Comparison of ENCODE assay signal across 8 mouse cellular contexts in genomic region chr9:41580611-41581041, GRCm38 (mm10).
DNase-seq lines count a peak whose midpoint lies in the region; ATAC-seq and TF ChIP-seq lines count a peak whose summit lies in the region.

No protein-coding gene starts in this region.

- ATAC-seq in heart, embryonic 13.5 days (ENCODE audit: extremely low read depth, insufficient number of reproducible peaks, low FRiP score, low TSS enrichment), result no peak

- no peak for TF ChIP-seq CTCF in lung, adult 2 months (IDR thresholded peaks at IDR 0.05; ENCODE audit: insufficient read depth, low read length)

- peak overlapping the region; percentile 75 for H3K4me2 ChIP-seq in heart, embryonic 13.5 days

- H3K4me1 ChIP-seq in forebrain, embryonic 10.5 days, result peaks cover 79% of the 10 kb centered on the region
- peaks cover 46% of the 10 kb centered on the region for H3K4me1 ChIP-seq in heart, embryonic 13.5 days
- H3K4me1 ChIP-seq in lung, adult 2 months (ENCODE audit: control insufficient read depth, insufficient read depth, low read length), result no peaks in the 10 kb centered on the region

- peak overlapping the region; percentile 93 for H3K9ac ChIP-seq in heart, embryonic 13.5 days

- DNase-seq in urinary bladder, adult 18-20 months (ENCODE audit: low spot score in 2 of 2), result peak; percentile 15 to 45
- DNase-seq in urinary bladder, postnatal 10 days (ENCODE audit: low spot score), result no peak
- DNase-seq in forebrain, embryonic 10.5 days (ENCODE audit: extremely low spot score, low spot score), result peak; percentile 68
- DNase-seq in layer of hippocampus, adult 8-10 months (ENCODE audit: low spot score in 2 of 2), result peak; percentile 75 to 78
- peak; percentile 23 for DNase-seq in lung, adult 2 months
- DNase-seq in retina, embryonic 14.5 days (ENCODE audit: low spot score), result peak; percentile 58
- no peak for DNase-seq in c-Kit-positive CD71-positive TER-119-positive erythroid progenitor cells, embryonic 14.5 days (ENCODE audit: low spot score)

- peaks cover 2% of the 10 kb centered on the region for H3K36me3 ChIP-seq in forebrain, embryonic 10.5 days (replicated peaks)
- H3K36me3 ChIP-seq in heart, embryonic 13.5 days, result peaks cover under 1% of the 10 kb centered on the region

- no peaks in the 10 kb centered on the region for H3K27me3 ChIP-seq in forebrain, embryonic 10.5 days (ENCODE audit: poor library complexity, severe bottlenecking)
- no peaks in the 10 kb centered on the region for H3K27me3 ChIP-seq in heart, embryonic 13.5 days (replicated peaks)

- no peaks in the 10 kb centered on the region for H3K9me3 ChIP-seq in forebrain, embryonic 10.5 days
- H3K9me3 ChIP-seq in heart, embryonic 13.5 days, result no peaks in the 10 kb centered on the region

- TF ChIP-seq POLR2A in lung, adult 2 months (IDR thresholded peaks at IDR 0.05; ENCODE audit: borderline replicate concordance, extremely low read depth, low read depth, low read length), result 0 out of 2 replicates have a peak, but pooled peaks have one; percentile 24

- peak overlapping the region; percentile 60 for H3K4me3 ChIP-seq in forebrain, embryonic 10.5 days
- peak overlapping the region; percentile 78 for H3K4me3 ChIP-seq in heart, embryonic 13.5 days
- H3K4me3 ChIP-seq in lung, adult 2 months (replicated peaks; ENCODE audit: extremely low read depth, low read depth, low read length), result peak overlapping the region; percentile 52

- 1% methylated on average over 13 of the region's 13 CpGs for whole genome bisulfite sequencing in forebrain, embryonic 10.5 days
- 0% methylated on average over 13 of the region's 13 CpGs for WGBS in heart, embryonic 13.5 days
- 4% methylated on average over 13 of the region's 13 CpGs for WGBS in lung, adult 2 months

- peak overlapping the region; percentile 89 for H3K27ac ChIP-seq in forebrain, embryonic 10.5 days
- H3K27ac ChIP-seq in heart, embryonic 13.5 days (replicated peaks), result peak overlapping the region; percentile 93

Comparison
In these comparisons a context has a peak if more than half of its experiments do, and no peak if none do; other contexts are left out.
1. DNase-seq: peak in urinary bladder, adult 18-20 months (2 of 2), forebrain, embryonic 10.5 days (single experiment), layer of hippocampus, adult 8-10 months (2 of 2), lung, adult 2 months (single experiment) and retina, embryonic 14.5 days (single experiment); none in urinary bladder, postnatal 10 days (single experiment) and c-Kit-positive CD71-positive TER-119-positive erythroid progenitor cells, embryonic 14.5 days (single experiment).
2. Peak in every context shown above with its lines, with median percentiles within 50 percentile points of each other: H3K4me3 ChIP-seq.